Mouse (Mus musculus) adrenal gland, postnatal 25 days (tissue): Measurements from ENCODE around the gene Fbxl20. TPM values are rescaled to one million over a fixed set of nuclear protein-coding genes. Genes with fewer than 3 reads are reported as not detected.
A peak's percentile ranks its signal among the peaks of the same experiment; 100 is the strongest.

Experiments used
- DNase-seq: peaks from one replicate; pipeline ENCODE4 v3.0.0; 2021; ENCODE audit warnings: mixed read lengths
- total RNA-seq: library from RNA; stranded (reverse); gene quantifications from 2 replicates; pipeline ENCODE4 v1.2.3, GENCODE M21; 2021

Fbxl20 gene
- total RNA-seq, 1 experiment from 2014 or later: 41.7 TPM

DNA sequence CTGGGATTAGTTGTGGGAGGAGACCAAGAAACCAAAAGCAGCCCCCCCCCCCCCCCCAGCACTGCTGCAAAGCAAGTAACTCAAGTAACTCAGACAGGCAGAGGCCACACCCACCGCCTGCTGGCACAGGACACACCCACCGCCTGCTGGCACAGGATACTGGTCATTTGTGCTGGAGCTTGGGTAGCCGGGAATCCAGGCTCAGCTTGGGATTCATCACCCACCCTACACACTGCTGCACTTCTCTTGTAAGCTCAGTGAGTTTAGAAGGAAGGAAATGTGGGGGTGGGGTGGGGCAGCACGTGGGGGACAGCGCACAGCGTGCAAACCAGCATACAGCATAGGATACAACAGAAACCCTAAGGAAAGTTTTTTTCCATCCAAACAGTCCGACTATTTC is 62.0 kb downstream of the Fbxl20 start:
- peak; percentile 56 for DNase-seq

DNA sequence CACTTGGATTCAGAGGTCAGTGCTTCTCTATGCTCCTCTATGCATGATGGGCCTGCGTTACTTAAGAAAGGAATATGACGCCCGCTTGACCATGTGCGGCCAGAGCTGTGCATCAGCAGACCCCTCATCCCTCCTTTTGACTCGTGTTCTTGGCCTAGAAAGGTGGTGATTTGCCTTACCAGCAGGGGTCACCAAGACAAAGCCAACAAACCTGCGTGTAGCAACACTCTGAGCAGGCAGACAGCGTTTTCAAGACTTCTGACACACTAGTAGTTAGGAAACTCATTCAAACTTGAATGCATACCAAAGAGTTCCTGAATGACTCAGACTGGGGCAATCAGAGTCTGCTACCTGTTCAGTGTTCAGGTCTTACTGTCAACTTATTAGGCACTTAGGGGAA is 63.6 kb downstream of the Fbxl20 start:
- DNase-seq: no peak

DNA sequence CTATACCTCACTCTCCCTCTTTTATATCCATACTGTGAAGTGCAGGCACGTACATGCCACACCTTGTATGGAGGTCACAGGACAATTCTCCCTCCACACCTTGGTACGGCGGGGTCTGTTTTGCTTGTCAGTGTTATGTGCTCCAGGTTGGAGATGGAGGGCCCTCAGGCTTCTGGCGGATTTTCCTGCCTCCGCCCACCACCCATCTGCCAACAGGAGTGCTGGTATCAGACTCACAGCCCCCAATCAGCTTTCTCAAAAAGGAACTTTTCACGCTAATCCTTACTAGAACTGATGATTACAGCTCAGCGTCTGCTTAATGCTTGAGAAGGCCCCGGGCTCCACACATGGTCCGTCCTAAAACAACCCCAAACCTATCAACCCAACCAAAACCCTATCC is 64.1 kb downstream of the Fbxl20 start:
- DNase-seq: no peak

DNA sequence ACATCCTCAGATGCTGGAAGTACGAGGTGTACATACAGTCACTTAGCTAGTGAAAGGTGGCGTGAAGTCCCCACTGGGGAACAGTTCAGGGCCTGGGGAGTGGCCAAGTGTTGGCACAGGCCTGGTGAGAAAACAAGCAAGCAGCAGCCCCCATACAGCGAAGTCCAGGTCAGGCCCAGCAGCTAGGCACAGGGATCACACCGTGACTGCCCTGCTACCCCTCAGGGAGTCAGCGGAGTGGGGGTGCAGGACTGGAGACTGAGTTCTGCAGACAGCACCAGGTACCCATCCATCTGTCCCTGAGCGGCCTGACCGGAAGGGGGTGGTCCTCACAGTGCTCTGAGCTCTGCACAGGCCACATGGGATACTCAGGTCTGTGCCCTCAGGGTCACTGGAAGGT is 67.5 kb downstream of the Fbxl20 start:
- DNase-seq: no peak

DNA sequence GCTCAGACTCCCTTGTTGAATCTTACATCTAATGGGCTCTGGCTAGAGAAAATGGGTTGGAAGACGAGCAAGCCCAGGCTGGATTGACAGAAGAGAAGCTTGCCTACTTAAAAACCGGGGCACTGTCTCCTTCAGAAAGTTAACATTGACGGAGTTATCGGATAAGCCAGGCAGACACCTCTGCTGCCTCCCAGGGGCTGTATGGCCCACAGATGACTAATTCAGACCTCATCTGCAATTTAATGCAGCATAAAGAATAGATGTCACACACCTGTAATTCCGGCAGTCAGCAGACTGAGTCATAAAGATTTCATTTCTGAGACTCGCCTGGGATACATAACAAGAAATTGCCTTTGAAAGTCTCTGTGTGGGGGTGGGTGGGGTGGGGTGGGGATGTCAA is 69.8 kb downstream of the Fbxl20 start:
- DNase-seq: no peak

DNA sequence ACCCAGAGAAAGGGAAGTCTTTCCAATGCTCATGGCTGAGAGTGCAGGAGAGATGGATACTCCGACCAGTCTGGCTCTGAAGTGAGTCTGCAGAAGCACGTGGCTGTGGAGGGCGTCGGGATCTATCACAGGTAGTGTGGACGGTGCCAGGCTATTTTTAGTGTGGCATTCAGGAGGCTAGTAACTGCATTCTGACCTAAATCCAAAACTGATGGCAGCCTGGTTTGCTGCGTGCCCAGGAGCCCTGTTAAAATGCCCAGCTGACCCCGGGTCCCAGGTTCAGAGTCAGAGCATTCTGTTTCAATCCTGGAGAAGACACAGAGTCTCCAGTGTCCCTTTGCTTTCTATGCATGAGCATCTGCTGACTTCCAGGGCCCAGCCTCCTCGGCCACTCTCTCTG is 73.1 kb downstream of the Fbxl20 start:
- DNase-seq: no peak

DNA sequence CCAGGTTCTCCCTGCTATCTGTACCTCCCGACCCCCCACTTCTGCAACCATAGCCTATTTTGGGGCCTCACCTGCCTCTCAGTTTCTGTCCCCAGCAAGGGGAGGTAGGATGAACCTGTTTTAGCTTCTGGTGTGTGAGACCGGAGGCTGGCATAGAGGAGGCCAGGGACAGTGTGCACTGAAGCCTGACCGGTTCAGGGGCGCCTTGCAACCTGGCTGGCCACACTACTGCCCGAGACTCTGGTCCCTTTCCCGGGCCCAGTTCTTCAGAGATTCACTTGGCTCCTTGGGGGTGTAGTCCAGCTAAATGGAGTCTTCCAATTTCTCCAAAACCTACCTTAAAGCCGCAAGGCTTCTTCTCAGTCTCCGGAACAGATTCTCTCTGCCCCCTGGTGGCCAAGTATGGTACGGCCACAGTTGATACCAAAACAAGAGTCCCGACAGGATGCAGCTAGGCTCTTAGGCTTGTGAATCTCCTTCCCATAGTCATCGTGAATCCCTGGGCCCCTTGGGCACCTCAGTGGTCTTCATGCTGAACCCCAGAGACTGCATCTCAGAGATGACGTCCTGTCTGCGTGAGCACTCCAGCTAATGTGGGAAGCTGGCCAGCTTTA is 74.9 kb downstream of the Fbxl20 start:
- DNase-seq: peak; percentile 87

DNA sequence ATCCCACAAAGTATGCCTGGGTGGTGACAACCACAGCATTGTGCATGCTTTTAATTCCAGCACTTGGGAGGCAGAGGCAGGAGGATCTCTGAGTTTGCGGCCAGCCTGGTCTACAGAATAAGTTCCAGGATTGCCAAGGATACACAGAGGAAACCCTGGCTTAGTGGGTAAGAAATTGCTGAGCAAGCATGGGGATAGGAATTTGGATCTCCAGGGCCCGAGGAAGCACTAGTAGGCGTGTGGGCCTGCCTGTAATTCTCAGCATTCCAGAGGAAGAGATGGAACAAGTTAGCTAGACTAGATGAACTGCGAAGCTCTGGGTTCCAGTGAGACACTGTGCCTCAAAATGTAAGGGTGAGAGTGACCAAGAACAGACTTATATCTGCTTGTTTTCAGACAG is 76.8 kb downstream of the Fbxl20 start:
- DNase-seq: no peak

DNA sequence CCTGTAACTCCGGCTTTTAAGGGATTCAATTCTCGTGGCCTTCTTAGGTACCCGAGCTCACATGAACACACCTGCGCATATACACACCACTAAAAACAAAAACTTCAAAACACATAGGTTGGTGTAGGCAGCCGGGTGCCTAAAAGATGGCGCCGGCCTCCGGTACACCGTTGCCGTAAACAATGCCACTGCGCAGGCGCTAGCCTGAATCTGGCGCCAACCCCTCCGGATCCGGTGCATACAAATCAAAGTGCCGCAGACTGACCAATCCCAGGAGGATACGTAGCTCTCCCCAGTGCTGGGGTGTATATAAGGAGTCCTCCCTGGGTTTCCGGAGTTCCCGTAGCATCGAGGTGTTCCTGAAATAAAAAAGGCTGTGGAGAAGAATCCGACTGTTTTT is 82.9 kb downstream of the Fbxl20 start:
- no peak for DNase-seq

DNA sequence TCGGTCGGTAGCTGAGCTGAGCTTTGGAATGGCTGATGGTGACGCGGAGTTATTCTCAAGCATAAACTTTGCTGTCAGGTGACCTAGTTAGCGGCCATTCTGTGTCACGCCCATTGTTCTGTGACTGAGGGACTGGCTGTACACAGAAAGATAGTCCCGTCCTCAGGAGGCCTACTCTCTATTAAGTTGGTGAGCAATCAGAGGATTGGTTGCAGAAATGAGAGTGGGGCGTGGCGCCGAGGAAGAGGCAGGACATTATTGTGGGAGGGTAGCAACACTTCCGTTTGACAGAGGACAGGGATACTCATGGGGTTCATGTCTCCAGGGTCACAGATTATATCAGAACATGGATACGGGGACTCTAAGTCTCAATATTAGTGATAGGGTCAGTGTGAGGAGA is 84.0 kb downstream of the Fbxl20 start:
- no peak for DNase-seq

DNA sequence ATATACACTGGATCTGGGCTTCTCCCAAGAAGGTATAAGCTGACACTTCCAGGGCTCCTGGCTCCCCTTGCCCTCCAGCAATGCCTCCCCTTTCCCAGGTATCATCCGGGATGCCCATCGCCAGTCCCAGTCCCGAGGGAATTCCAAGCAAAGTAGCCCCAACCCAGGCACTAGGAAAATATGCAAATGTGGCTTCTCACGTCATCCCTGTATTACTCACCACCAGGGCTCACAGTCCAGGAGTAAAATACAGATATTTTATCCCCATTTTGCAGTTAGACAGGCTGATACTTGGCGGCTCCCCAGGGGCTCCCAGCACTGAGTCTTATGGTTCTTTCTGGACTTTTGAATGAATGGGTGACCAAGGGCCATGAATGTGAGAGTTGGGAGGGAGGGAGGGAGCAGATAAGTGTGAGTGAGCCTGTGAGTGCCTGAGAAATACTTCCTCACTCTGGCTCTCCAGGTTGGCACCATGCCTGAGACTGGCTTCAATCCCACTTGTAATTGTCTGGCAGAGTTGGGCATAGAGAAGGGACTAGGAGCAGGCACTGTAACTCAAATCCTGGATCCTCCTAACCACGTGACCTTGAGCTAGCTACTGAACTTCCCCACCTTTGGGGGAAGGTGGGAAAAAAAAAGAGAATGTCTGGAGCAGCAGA is 88.2 kb downstream of the Fbxl20 start:
- peak; percentile 76 for DNase-seq

DNA sequence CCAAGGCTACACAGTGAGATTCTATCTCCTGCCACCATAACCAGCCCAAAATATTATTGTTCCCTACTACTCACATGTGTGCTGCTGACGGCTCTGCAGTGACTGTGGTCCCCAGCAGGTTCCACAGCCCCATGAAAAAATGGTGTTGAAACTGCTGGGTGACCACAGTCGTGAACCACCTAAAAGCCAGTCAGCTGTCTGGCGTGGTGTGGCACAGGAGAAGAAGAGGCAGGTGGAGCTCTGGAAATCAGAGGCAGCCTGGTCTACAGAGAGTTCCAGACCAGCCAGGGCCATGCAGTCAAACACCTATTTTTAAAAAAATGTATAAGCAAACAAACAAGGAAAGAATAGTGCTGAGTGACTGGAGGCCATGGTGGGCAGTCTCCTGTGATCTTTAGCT is 88.8 kb downstream of the Fbxl20 start:
- DNase-seq: no peak

DNA sequence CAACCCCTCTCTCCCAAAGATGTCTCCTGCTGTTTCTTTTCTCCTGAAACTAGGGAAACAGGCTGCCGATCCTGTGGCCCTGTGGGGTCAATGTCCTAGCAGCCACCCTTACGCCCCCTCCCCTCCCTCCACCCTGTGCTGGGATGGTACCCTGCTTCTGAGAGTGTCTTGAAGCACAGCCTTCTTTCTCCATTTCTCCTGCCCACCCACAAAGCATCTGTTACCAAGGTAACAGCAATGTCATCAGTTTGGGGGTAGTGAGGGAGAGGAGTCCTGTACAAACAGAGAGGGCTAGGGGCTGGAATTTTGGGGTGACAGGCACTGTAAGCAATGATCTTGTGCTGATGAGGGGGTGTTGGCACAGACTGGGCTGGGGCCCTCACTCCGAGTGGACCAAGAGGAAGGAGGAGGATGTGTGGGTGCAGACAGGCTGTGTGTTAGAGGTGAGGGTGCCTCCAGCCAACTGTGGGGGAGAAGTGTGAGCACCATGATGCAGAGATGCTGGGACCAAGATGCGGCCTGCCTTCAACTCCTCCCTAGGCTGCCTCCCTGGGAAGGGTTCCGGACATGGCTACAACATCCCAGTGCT is 90.0 kb downstream of the Fbxl20 start:
- DNase-seq: no peak

DNA sequence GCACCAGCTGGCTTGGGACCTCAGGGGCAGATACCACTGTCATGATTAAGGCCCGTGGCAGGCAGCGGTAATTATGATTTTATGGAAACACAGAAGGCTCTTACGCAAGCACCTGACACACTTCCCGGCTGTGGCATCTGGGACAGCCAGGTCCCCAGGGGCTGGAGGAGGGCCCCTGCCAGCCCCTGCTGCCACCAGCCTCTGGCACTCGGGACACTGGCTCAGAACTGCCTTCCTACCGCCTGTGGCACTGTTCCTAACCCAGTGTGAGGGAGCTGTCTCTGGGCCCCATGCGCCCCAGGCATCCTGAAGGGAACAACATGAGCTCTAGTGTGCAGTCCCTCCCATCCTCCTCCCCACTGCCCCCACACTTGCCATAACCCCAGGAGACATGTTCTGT is 90.5 kb downstream of the Fbxl20 start:
- peak; percentile 34 for DNase-seq

DNA sequence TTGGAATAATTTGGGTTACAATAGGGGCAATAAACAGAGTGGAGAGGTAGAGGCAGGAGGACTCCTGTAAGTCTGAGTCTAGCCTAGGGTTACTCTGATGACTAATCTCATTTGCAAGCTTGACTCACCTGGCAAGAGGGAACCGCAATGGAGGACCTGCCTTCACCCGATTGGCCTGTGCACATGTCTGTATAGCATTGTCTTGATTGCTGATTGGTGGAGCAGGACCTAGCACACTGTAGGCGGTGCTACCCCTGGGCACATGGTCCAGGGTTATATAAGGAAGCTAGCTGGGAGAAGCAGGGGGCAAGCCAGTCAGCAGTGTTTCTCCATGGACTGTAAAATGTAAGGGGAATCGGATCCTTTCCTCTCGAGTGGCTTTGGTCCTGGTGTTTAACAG is 92.2 kb downstream of the Fbxl20 start:
- DNase-seq: no peak

DNA sequence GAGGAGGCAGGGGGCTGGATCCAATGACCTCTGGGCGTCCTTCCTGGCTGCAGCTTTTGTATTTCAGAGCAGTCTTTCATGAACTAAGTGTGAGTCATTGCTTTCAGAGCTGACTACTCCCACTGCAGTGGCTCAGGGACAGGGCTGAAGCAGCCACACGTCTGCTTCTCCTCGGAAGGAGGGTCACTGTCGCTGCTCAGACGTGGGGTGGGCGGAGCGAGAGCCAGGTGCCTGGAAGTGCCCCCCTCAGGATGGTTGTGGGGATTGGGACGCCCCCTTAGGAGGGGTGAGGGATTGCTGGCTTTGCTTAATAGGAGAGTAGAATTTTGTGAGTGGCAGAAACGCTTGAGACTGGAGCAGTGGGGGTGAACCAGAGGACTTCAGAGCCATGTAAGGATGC is 92.7 kb downstream of the Fbxl20 start:
- peak; percentile 32 for DNase-seq

DNA sequence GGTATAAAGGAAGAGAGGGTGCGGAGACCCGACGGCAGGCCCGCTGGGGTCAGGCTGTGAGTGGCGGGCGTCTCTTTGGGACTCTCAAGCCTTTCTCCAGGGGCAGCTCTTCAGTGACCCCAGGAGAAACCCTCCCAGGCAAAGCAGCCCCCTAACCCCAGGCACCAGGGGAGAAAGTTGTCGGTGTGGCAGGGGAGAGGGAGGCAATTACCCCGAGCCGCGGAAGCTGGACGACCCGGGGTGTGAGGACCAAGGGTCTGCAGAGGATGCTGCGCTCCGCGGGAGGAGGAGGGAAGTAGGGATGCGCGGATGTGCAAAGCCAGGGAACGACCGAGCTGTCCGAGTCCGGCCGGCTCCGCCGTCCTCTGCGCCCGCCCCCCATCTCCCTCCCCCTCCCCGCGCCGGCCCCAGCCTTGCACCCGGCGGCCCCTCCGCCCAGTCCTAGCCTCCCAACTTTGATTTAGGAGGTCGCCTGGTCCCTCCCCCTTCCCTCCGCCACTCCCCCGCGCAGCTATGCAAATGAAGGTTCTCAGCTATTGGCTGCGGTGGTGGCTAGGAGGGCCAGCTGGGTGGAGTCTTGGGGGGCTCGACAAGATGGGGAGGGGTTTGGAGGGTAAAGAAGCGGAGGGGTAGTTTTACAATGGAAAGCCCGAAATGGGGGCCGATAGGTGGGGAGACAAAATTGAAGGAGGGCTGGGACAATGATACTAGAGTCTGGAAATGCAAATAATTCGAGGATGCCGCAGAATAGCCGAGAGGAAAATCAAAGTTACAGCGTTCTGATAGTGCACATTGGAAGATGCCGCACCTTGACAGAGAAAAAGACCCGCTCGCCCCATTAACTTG is 97.0 kb downstream of the Fbxl20 start, which contains the start of gene Stac2:
TSS of gene Stac2 (minus strand) at position 474 of the 846 bp plus-strand sequence.
- peak; percentile 76 for DNase-seq

DNA sequence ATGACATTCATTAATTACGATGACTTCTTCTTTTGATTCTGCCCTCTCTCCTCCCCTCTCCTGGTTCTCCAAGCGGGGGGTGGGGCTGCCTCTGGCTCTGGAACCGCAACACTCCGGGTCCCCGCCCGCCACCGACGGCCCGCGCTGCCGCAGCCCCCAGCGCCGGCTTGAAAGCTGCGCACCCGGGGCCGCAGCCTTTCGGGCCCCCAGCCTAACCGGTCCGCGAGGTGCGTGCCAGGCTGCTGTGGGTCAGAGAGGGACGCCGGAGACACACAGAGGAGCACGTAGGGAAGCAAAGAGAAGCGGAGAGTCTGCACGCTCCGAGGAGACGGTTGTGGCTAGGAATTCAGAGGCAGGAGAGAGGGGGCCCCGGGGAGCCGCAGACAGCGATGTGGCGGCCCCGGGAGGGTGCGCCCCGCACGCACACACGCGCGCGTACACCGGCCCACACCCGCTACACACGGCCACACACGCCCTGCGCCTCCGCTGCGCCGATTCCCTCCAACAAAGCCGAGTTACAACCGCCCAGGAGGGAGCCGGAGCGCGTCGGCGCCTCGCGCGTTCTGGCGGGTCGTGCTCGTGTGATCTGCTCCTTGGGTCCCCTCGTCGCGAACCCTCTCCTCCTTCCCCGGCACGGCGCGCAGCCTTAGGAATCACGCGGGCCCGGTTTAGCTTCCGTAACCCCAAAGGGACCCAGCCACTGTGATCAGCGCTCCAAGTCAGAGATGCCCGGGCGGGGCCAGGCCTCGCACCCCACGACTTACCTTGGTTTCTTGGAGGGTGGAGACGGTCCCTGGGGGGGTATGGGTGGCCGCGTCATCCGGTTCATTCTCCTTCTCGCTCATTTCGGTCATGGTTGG is 97.8 kb downstream of the Fbxl20 start:
- DNase-seq: peak; percentile 23

DNA sequence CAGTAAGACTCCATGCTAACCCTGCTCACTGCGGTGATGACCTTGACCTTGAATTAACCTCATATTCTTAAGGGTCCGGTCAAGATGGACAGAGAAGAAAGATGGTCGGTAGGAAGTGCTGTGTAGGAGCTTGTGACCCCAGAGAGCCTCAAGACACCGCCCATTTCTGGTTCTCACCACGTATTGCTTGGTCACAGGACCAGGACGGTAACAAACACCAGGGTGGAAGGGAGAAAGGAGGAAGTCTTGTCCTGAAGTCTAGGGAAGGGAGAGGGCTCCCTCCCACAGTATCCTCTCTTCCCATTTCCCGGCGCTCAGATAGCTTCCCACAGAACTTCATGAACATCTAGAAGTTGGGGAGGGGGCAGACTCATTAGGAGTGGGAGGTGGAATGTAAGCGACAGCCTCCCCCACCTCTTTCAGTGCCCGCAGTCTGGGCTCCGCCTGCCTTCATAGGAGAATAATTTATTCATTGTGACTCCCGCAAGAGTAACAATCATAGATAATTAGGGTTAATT is 98.5 kb downstream of the Fbxl20 start:
- DNase-seq: no peak

DNA sequence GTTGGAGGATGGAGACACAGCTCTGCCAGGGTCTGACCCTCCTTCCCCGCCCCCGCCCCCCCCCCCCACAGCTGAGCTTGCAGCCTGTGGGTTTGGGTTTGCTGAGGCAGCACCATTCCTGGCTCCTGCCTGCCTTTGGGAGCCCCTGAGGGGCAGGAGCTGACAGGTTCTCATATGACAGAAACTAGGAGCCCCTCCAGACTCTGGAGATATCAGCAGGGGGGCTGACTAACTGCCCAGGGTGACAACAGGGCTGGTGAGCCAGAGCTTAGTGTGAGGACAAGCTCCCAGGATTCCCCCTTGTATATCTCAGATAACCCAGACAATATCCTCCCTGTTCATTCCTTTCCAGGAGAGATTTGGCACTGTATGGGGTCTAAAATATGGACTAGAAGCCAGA is 99.3 kb downstream of the Fbxl20 start:
- DNase-seq: no peak

DNA sequence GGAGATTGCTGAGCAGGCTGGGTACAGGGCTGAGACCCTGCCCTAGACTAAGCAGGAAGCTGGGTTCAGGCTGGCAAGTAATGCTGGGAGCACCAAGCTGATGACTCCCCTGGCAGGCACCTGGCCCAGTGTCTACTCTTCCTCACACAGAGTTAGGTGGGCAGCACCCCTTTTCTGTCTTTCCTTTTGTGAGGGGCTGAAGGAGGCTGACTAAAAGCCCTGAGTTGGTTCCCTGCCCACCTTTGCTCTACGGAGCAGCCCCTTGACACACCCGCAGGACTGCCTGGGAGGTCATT is 99.7 kb downstream of the Fbxl20 start:
- no peak for DNase-seq
